Mouse (Mus musculus): Measurements from ENCODE around the gene Xpc.
"Not testable (repeated sequence)": the region's sequence is repeated elsewhere in the genome, so short reads cannot be mapped to it uniquely, and the experiment has no call there.

Gene Xpc

DNA sequence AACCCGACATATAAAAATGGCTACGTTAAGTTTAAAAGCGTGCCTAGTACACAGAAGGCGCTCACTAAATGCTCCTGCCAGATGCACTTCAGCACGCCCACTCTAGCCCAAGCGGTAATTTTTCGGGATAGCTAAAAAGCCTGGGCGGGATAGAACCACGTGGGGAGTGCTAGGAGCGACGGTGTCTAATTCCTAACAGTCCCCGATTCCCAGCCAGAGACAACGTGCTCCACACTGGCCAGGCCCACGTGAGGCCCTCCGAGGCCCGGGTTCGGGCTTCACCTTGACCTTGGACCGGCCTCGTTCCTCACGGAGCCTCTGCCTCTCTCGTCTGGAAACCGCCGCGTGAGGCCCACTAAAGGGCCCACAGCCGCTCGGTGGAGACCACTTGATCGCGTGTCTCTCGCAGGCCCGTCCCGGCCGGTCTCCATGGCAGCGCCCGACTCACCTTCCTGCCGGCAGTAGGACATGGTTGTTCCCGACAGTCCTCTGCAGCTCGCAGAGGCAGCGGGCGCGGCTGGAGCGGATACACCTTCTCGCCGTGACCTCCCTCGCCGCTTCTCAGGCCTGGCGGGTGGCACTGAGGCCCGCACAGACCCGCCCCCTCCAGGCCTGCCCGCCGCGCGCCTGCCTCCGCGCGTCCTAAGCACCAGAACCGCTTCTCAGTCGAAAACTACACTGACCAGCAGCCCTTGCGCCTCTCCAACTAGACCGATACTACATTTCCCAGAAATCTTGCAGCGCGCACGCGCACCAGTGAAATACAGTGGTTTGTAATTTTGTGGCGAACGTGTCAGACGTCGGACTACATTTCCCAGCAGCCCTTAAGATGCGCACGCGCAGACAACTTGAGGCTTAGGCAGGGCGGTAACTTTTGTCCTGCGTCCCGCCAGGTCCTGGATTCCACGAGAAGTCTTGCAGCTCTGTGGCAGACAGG is 42.6 kb downstream of the Xpc start, which contains the start of the genes Chchd4 and Tmem43:
Gene Chchd4, minus strand, starts transcription at position 679 of the 937 bp plus-strand sequence.
Gene Tmem43, plus strand, starts transcription at position 836 of the 937 bp plus-strand sequence.
- peak; percentile 100 for DNase-seq (ENCODE audit: low read depth)

DNA sequence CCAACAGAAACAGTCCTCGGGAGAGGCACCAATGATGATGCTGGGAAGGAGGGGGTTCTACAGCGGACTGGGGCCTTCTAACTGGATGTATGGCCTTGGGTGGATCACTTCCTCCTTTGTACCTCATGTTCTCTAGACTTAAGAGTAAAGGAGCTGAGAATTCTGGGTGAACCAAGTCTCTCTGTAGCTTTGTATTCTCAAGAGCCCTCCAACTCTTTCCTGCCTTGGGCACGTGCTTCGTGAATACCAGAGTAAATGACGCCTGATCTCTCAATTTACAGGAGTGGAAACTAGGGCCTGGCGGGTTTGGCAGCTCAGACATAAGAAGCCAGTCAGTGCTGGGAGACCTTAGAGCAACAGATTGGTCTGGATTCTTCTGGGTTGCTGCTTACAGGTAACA is 43.4 kb downstream of the Xpc start:
- peak; percentile 50 for DNase-seq (ENCODE audit: low read depth)

DNA sequence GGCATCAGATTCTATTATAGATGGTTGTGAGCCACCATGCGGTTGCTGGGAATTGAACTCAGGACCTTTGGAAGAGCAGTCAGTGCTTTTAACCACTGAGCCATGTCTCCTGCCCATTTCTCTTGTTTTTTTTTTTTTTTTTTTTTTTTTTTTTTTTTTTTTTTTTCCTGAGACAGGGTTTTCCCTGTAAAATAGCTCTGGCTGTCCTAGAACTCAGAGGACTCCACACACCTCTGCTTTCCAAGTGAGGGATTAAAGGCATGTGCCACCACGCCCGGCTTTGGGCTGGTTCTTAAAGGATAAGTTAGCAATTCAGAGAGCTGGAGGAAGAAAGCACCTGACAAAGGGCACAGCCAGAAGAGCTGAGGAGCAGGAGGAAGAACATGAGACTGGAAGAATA is 44.3 kb downstream of the Xpc start:
- not testable (repeated sequence) for DNase-seq (ENCODE audit: low read depth)

DNA sequence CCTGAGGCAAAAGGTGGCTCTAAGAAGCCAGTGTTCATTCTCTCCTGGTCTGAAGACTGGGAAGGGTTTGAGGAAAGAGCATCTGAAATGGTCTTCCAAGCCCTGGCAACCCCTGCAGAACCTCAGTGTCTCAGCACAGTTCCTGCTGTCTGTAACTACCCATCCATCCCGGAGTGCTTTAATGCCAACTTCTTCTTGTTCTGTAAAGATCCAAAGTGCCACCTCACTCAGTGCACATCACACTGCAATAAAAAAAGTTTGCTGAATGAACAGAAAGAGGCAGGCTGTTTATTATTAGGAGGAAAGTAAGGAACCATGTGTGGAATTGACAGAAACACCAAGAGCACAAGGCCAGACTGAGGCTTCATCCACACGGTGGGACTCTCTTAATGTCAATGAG is 45.0 kb downstream of the Xpc start:
- no peak for DNase-seq (ENCODE audit: low read depth)

DNA sequence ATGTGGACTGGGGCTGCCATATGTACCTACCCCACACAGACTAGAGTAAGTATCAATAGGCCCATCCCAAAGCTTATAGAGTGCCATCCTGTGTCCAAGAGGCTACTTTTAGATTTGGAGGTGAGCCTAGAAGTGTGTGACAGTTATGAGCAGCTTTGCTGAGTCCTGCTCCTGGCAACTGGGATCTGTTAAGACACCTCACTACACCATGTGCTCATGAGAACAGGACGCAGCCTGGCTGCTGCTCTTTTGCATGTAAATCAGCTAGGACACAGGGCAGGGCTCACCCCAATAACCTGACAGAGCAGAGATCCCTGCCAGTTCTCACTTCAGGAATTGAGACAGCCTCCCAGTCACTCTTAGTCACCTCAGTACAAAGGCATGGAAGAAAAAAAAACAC is 48.6 kb downstream of the Xpc start:
- no peak for DNase-seq (ENCODE audit: low read depth)

DNA sequence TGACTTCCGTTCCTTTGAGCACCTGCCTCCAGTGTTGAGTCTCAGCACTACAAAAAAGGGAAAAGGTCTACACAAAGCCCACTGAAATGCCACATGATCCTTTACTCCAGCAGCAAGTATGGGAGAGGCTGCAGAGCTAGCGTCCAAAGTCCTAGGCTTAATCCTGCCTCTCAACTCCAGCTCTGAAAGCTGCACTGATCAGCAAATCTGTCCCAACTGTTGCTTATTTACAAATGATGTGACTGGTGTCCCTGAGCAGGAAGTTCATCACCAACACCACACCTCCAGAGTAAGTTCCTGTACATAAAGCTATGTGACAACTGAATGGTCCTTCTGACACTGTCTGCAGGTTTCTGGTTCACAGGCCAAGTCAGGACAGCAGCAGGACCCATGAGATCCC is 49.9 kb downstream of the Xpc start:
- no peak for DNase-seq (ENCODE audit: low read depth)

DNA sequence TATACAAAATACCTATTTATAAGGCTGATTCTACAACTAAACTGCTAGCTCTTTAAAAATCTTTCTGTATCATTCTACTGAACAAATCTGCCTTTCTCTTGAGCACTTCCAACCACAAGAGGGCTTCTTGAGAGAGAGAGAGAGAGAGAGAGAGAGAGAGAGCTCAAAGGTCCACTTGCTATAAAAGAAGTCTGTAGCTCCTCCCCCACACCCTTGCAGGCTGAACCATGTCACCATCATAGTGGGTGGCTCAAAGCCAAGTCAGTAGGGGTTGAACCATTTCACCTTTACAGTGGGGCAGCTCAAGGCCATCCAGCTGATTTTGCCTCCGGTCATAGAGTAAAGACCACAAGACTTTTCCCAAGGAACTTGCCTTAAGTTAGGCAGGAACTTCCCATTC is 56.2 kb downstream of the Xpc start:
- DNase-seq (ENCODE audit: low read depth): peak; percentile 22

DNA sequence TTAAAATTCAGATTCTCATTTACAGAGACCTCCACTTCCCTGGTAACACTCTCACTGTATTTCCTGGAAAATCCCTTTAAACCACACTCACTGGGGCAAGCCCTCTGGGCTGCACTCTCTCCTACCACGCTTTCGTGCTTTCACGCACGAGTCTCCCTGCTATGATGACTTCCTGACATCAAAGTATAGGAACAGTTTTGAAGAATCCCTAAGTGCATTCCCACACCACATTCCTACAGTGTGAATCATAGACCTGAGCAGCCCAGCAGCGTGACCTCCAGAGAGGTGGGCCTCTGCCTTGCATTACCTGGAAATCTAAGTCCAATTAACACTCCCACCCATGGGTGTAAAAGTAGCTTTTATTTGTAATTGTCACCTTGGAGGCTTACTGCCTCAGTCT is 61.1 kb downstream of the Xpc start:
- no peak for DNase-seq (ENCODE audit: low read depth)

DNA sequence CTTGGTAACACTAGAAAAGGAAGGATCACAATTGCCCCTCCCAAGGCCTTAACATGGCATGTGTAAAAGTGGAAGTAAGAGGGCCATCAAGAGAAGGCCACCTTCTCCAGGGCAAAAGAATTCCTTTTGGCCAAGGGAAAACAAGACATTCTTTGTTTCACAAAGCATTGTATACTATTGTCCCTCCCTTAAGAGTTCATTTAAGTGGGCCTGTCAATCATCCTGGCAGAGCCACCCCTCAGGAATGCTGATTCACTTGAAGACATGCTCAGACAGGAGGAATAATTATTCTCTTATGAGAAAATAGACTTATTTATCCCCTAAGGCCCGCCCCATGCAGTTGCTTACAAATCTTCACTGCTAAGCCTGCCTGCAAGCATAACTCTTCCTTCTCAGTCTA is 63.6 kb downstream of the Xpc start:
- peak; percentile 11 for DNase-seq (ENCODE audit: low read depth)

DNA sequence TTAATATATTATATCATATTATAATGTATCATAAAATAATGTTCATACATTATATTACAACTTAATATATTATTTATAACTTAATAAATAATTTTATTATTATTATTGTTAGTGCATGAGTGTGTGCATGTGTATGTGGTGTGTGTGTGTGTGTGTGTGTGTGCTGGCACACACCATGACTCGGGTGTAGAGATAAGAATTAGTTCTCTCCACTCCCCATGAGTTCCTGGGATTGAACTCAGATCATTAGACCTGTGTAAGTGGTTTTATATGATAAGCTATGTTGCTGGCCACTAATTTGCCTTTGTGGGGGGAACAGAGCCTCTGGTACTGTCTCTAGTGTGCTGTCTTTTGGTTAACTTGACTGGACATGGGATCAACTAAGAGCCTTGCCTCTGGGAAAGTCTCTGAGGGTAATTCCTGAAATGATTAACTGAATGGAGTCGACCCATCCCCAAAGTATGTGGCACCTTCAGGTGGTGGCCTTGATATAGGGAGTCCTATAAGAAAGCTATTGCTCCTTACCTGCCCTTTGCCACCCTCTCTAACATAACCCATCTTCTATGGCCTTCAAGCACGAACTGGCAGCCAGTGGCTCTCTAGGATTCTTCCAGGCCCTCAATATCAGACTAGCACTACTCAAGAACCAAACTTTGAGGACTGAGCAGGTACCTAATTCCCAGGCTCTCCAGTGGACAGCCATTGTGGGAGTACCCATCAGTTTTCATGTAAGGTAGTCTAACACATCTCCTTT is 66.0 kb downstream of the Xpc start:
- no peak for DNase-seq (ENCODE audit: low read depth)

DNA sequence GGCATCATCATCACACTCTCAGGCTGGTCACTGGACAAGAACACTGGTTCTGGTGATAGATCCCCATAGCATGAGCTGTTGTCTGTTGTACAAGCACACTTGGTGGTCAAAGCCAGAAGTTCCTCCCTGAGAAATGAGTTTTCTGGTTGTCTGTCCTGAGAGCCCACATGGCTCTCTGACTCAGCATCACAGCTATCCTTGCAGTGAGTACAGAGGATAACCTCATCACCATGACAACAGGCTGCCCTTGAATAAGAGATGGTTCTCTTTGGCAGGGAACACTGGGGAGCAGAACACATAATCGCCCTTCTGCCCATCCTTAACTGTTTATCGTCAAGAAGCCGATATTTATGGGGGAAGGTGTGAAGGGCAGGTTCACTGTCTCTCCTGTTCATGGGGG is 70.4 kb downstream of the Xpc start:
- DNase-seq (ENCODE audit: low read depth): no peak

DNA sequence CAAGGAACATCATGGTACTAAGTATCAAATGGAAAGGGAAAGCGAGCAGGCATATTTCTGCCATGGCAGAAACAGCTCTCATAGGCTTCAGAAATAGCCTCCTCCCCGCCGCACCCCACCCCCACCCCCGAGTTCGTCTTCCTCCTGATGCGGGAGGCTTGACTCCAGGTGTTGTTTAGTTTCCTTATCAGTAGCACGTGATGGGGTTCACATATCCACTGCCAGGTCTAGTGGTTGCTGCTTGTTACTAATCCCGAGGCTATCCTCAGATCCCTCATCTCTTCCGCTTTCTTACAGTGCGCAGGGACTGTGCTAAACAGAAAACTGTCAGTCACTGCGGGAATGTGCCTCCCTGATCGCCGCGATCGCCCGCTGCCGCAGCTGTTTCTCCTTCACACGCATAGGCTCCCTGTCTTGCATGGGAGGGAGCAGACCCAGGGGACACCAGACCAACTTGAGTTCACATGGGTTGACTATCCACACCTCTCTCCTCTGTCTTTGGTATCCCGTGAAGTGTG is 74.5 kb downstream of the Xpc start:
- DNase-seq (ENCODE audit: low read depth): no peak

DNA sequence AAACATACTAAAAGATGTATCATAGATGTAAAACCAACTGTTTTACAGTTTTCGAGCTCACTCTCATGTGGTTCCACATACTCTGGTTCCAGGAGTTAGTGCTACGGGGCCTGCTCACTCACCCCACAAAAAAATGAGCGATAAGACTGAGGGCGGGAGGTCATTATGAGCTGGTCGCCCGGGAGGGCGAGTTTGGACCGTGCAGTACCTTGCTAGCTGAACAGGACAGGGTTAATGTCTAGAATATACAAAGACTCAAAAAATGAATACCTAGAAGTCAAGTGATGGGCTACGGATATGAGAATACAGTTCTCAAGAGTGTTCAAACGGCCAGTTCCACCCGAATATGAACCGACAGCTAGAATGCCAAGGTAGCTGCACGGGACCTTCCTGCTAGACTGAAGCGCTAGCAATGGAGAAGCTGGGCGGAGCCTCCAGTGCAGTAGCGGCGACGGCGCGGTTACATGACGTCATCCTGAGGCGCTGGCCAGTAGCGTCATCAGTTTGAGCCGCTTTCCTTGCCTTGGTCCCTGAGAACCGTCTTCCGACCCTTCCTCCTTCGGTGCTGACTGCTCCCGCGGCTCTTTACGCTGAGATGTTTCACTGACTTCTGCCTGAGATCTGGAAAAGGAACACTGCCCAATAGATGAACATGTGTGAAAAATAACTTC is 75.1 kb downstream of the Xpc start:
- peak; percentile 99 for DNase-seq (ENCODE audit: low read depth)
